Mouse (Mus musculus) gastrocnemius, postnatal 10 days (tissue): Measurements from ENCODE around the gene Rita1. TPM values are rescaled to one million over a fixed set of nuclear protein-coding genes. Genes with fewer than 3 reads are reported as not detected.

ENCODE experiments used
- DNase-seq: peaks from one replicate; pipeline ENCODE4 v3.0.0; 2021; ENCODE audit warnings: mixed read lengths
- total RNA-seq, 2 experiments: library from RNA; stranded (reverse); gene quantifications; 2 replicates each; pipeline ENCODE4 v1.2.3; 2021

The Rita1 gene
- total RNA-seq, 2 experiments from 2014 or later, result 4.7 to 6.2 TPM

GRCm38 (mm10) chr5:120627515-120628300, 15.3 kb upstream of the Rita1 start:
- no peak for DNase-seq

- DNase-seq, result no peak
Measured at GRCm38 (mm10) chr5:120626399-120626798, 14.0 kb upstream of the Rita1 start.

- no peak for DNase-seq
Measured at GRCm38 (mm10) chr5:120624427-120624826, 12.0 kb upstream of the Rita1 start.

- DNase-seq, result no peak
Measured at GRCm38 (mm10) chr5:120622198-120622851, 9.9 kb upstream of the Rita1 start.

- DNase-seq, result no peak
Measured at GRCm38 (mm10) chr5:120621846-120622197, 9.4 kb upstream of the Rita1 start.

- no peak for DNase-seq
Measured at GRCm38 (mm10) chr5:120621078-120621765, 8.8 kb upstream of the Rita1 start.

- peak; percentile 84 for DNase-seq
Measured at GRCm38 (mm10) chr5:120620375-120621077, 8.1 kb upstream of the Rita1 start.

- DNase-seq, result peak; percentile 71
Measured at GRCm38 (mm10) chr5:120619201-120619600, 6.8 kb upstream of the Rita1 start.

GRCm38 (mm10) chr5:120618778-120619177, 6.4 kb upstream of the Rita1 start:
- DNase-seq, result no peak

- DNase-seq, result no peak
Measured at GRCm38 (mm10) chr5:120615903-120616302, 3.5 kb upstream of the Rita1 start.

- DNase-seq, result peak; percentile 99
Measured at GRCm38 (mm10) chr5:120612822-120613604, 624 bp upstream of the Rita1 start.

- DNase-seq, result no peak
Measured at GRCm38 (mm10) chr5:120611416-120611815, 973 bp downstream of the Rita1 start.

- DNase-seq, result no peak
Measured at GRCm38 (mm10) chr5:120610906-120611305, 1.5 kb downstream of the Rita1 start.

- DNase-seq, result no peak
Measured at GRCm38 (mm10) chr5:120609246-120609775, 3.1 kb downstream of the Rita1 start.

GRCm38 (mm10) chr5:120607335-120607734, 5.1 kb downstream of the Rita1 start:
- no peak for DNase-seq

- DNase-seq, result no peak
Measured at GRCm38 (mm10) chr5:120606590-120607200, 5.7 kb downstream of the Rita1 start.

- DNase-seq, result peak; percentile 91
Measured at GRCm38 (mm10) chr5:120605688-120606087, 6.7 kb downstream of the Rita1 start.

- DNase-seq, result no peak
Measured at GRCm38 (mm10) chr5:120605241-120605661, 7.1 kb downstream of the Rita1 start.

GRCm38 (mm10) chr5:120604839-120605238, 7.5 kb downstream of the Rita1 start:
- peak; percentile 90 for DNase-seq

- DNase-seq, result no peak
Measured at GRCm38 (mm10) chr5:120603515-120603914, 8.9 kb downstream of the Rita1 start.

- no peak for DNase-seq
Measured at GRCm38 (mm10) chr5:120602210-120602609, 10.2 kb downstream of the Rita1 start.
